Mouse (Mus musculus): ENCODE data around the gene Gcn1l1. TPM values are rescaled to one million over a fixed set of nuclear protein-coding genes. Genes with fewer than 3 reads are reported as not detected.

Gcn1l1 gene
- total and polyA plus RNA-seq, 2 experiments: 14.8 to 28.8 TPM

- TF ChIP-seq POLR2A (IDR thresholded peaks at IDR 0.05; ENCODE audit: extremely low read depth, insufficient read depth, low read length) (peak; percentile 85), CTCF (IDR thresholded peaks at IDR 0.05; ENCODE audit: low read depth, low read length) (no peak)
- Histone ChIP-seq H3K4me1 (ENCODE audit: control insufficient read depth, insufficient read depth, low read length) (peaks cover 26% of the 10 kb centered on the region), H3K27me3 (ENCODE audit: control insufficient read depth, insufficient read depth, low read length) (no peaks in the 10 kb centered on the region), H3K79me2 (ENCODE audit: control insufficient read depth, insufficient read depth, low read length) (peaks cover 28% of the 10 kb centered on the region), H3K9ac (ENCODE audit: low read depth, low read length) (peak within 1 kb of the TSS; percentile 96), H3K4me3 (ENCODE audit: insufficient read depth, low read depth, low read length) (peak within 1 kb of the TSS; percentile 97), H3K36me3 (ENCODE audit: control insufficient read depth, insufficient read depth, low read length) (no peaks in the 10 kb centered on the region), H3K27ac (replicated peaks; ENCODE audit: insufficient read depth, low read depth, low read length) (peak within 1 kb of the TSS; percentile 86)
- peak; percentile 78 for DNase-seq (ENCODE audit: extremely low read depth, low read depth, low spot score)
- WGBS: under 1% methylated on average over 74 of the region's 125 CpGs
Measured at GRCm38 (mm10) chr5:115631505-115632357, 66.7 kb downstream of the Gcn1l1 start, which contains the start of gene Rab35. Gene Rab35, plus strand, starts transcription at chr5:115631908.

GRCm38 (mm10) chr5:115632358-115632714, 67.3 kb downstream of the Gcn1l1 start:
- H3K9ac ChIP-seq (ENCODE audit: low read depth, low read length): peak overlapping the region; percentile 83
- peaks cover 30% of the 10 kb centered on the region for H3K79me2 ChIP-seq (ENCODE audit: control insufficient read depth, insufficient read depth, low read length)
- no peaks in the 10 kb centered on the region for H3K36me3 ChIP-seq (ENCODE audit: control insufficient read depth, insufficient read depth, low read length)
- peak overlapping the region; percentile 65 for H3K4me3 ChIP-seq (ENCODE audit: insufficient read depth, low read depth, low read length)
- H3K27me3 ChIP-seq (ENCODE audit: control insufficient read depth, insufficient read depth, low read length): no peaks in the 10 kb centered on the region
- DNase-seq (ENCODE audit: extremely low read depth, low read depth, low spot score): no peak
- 2% methylated on average over 29 of the region's 30 CpGs for WGBS
- peak overlapping the region; percentile 4; the same call in 1 of the 2 replicates for H3K27ac ChIP-seq (replicated peaks; ENCODE audit: insufficient read depth, low read depth, low read length)
- peaks cover 26% of the 10 kb centered on the region for H3K4me1 ChIP-seq (ENCODE audit: control insufficient read depth, insufficient read depth, low read length)
- TF ChIP-seq CTCF (IDR thresholded peaks at IDR 0.05; ENCODE audit: low read depth, low read length): no peak
- no peak for TF ChIP-seq POLR2A (IDR thresholded peaks at IDR 0.05; ENCODE audit: extremely low read depth, insufficient read depth, low read length)

GRCm38 (mm10) chr5:115633060-115633459, 68.0 kb downstream of the Gcn1l1 start:
- no peak overlapping the region for H3K9ac ChIP-seq (ENCODE audit: low read depth, low read length)
- no peak for DNase-seq (ENCODE audit: extremely low read depth, low read depth, low spot score)
- WGBS: 67% methylated on average over 4 of the region's 4 CpGs
- H3K27me3 ChIP-seq (ENCODE audit: control insufficient read depth, insufficient read depth, low read length): no peaks in the 10 kb centered on the region
- H3K79me2 ChIP-seq (ENCODE audit: control insufficient read depth, insufficient read depth, low read length): peaks cover 30% of the 10 kb centered on the region
- H3K4me3 ChIP-seq (ENCODE audit: insufficient read depth, low read depth, low read length): no peak overlapping the region; the same call in 1 of the 2 replicates
- no peak for TF ChIP-seq POLR2A (IDR thresholded peaks at IDR 0.05; ENCODE audit: extremely low read depth, insufficient read depth, low read length)
- no peak for TF ChIP-seq CTCF (IDR thresholded peaks at IDR 0.05; ENCODE audit: low read depth, low read length)
- peaks cover 26% of the 10 kb centered on the region for H3K4me1 ChIP-seq (ENCODE audit: control insufficient read depth, insufficient read depth, low read length)
- no peak overlapping the region for H3K27ac ChIP-seq (replicated peaks; ENCODE audit: insufficient read depth, low read depth, low read length)
- H3K36me3 ChIP-seq (ENCODE audit: control insufficient read depth, insufficient read depth, low read length): no peaks in the 10 kb centered on the region

GRCm38 (mm10) chr5:115634046-115634445, 69.0 kb downstream of the Gcn1l1 start:
- no peak for TF ChIP-seq POLR2A (IDR thresholded peaks at IDR 0.05; ENCODE audit: extremely low read depth, insufficient read depth, low read length)
- TF ChIP-seq CTCF (IDR thresholded peaks at IDR 0.05; ENCODE audit: low read depth, low read length): no peak
- Histone ChIP-seq H3K27ac (replicated peaks; ENCODE audit: insufficient read depth, low read depth, low read length) (no peak overlapping the region), H3K4me3 (ENCODE audit: insufficient read depth, low read depth, low read length) (no peak overlapping the region), H3K9ac (ENCODE audit: low read depth, low read length) (no peak overlapping the region), H3K79me2 (ENCODE audit: control insufficient read depth, insufficient read depth, low read length) (peaks cover 30% of the 10 kb centered on the region), H3K27me3 (ENCODE audit: control insufficient read depth, insufficient read depth, low read length) (no peaks in the 10 kb centered on the region), H3K36me3 (ENCODE audit: control insufficient read depth, insufficient read depth, low read length) (no peaks in the 10 kb centered on the region), H3K4me1 (ENCODE audit: control insufficient read depth, insufficient read depth, low read length) (peaks cover 26% of the 10 kb centered on the region)
- DNase-seq (ENCODE audit: extremely low read depth, low read depth, low spot score): no peak
- 83% methylated on average over 8 of the region's 8 CpGs for WGBS

- H3K9ac ChIP-seq (ENCODE audit: low read depth, low read length): no peak overlapping the region
- WGBS: 67% methylated on average over 6 of the region's 6 CpGs
- H3K27ac ChIP-seq (replicated peaks; ENCODE audit: insufficient read depth, low read depth, low read length): no peak overlapping the region
- H3K4me3 ChIP-seq (ENCODE audit: insufficient read depth, low read depth, low read length): no peak overlapping the region
- TF ChIP-seq CTCF (IDR thresholded peaks at IDR 0.05; ENCODE audit: low read depth, low read length): no peak
- TF ChIP-seq POLR2A (IDR thresholded peaks at IDR 0.05; ENCODE audit: extremely low read depth, insufficient read depth, low read length): no peak
- H3K4me1 ChIP-seq (ENCODE audit: control insufficient read depth, insufficient read depth, low read length): peaks cover 26% of the 10 kb centered on the region
- no peaks in the 10 kb centered on the region for H3K27me3 ChIP-seq (ENCODE audit: control insufficient read depth, insufficient read depth, low read length)
- peak; percentile 23 for DNase-seq (ENCODE audit: extremely low read depth, low read depth, low spot score)
- H3K36me3 ChIP-seq (ENCODE audit: control insufficient read depth, insufficient read depth, low read length): 0 out of 2 replicates have a peak, but pooled peaks cover under 1% of the 10 kb centered on the region
- H3K79me2 ChIP-seq (ENCODE audit: control insufficient read depth, insufficient read depth, low read length): peaks cover 30% of the 10 kb centered on the region
Measured at GRCm38 (mm10) chr5:115635536-115635935, 70.5 kb downstream of the Gcn1l1 start.

GRCm38 (mm10) chr5:115644192-115644591, 79.1 kb downstream of the Gcn1l1 start:
- no peak for TF ChIP-seq CTCF (IDR thresholded peaks at IDR 0.05; ENCODE audit: low read depth, low read length)
- no peak for TF ChIP-seq POLR2A (IDR thresholded peaks at IDR 0.05; ENCODE audit: extremely low read depth, insufficient read depth, low read length)

More at GRCm38 (mm10) chr5:115644192-115644591, 79.1 kb downstream of the Gcn1l1 start:
- H3K4me3 ChIP-seq (ENCODE audit: insufficient read depth, low read depth, low read length): no peak overlapping the region
- peaks cover 7% of the 10 kb centered on the region for H3K36me3 ChIP-seq (ENCODE audit: control insufficient read depth, insufficient read depth, low read length)
- no peak for DNase-seq (ENCODE audit: extremely low read depth, low read depth, low spot score)
- H3K27ac ChIP-seq (replicated peaks; ENCODE audit: insufficient read depth, low read depth, low read length): no peak overlapping the region
- H3K79me2 ChIP-seq (ENCODE audit: control insufficient read depth, insufficient read depth, low read length): no peaks in the 10 kb centered on the region; the same call in 1 of the 2 replicates
- H3K9ac ChIP-seq (ENCODE audit: low read depth, low read length): no peak overlapping the region
- H3K27me3 ChIP-seq (ENCODE audit: control insufficient read depth, insufficient read depth, low read length): no peaks in the 10 kb centered on the region
- no peaks in the 10 kb centered on the region for H3K4me1 ChIP-seq (ENCODE audit: control insufficient read depth, insufficient read depth, low read length)
- WGBS: 87% methylated on average over 9 of the region's 9 CpGs

Data from liver, adult 2 months (tissue).